Comparison of ENCODE assay signal across 9 mouse cellular contexts in genomic region chr11:102283922-102284321, GRCm38 (mm10). TPM values are rescaled to one million over a fixed set of nuclear protein-coding genes. Genes with fewer than 3 reads are reported as not detected.
DNase-seq lines count a peak whose midpoint lies in the region; ATAC-seq lines count a peak whose summit lies in the region.
"Had no signal": no experiment of that assay in that cellular context is flagged by ENCODE, and none has a peak within 500 bp of the region (broad histone marks: within the 10 kb centered on the region; RNA-seq: fewer than 3 reads in every experiment).

No protein-coding gene starts in this region.

- no peak overlapping the region for H3K9ac ChIP-seq in heart, embryonic 11.5 days (ENCODE audit: low read depth, low read length)
- no peak overlapping the region for H3K9ac ChIP-seq in forebrain, embryonic 13.5 days
- H3K9ac ChIP-seq in liver, embryonic 15.5 days = peak overlapping the region; percentile 44; the same call in 1 of the 2 replicates

- H3K36me3 ChIP-seq in heart, embryonic 11.5 days (ENCODE audit: control insufficient read depth, insufficient read depth, low read length) = peaks cover 7% of the 10 kb centered on the region; the same call in 1 of the 2 replicates
- H3K36me3 ChIP-seq in forebrain, embryonic 13.5 days (ENCODE audit: poor library complexity, severe bottlenecking) = peaks cover 18% of the 10 kb centered on the region
- peaks cover 22% of the 10 kb centered on the region for H3K36me3 ChIP-seq in liver, embryonic 15.5 days (replicated peaks)

- no peak for DNase-seq in heart, postnatal 14 days
- DNase-seq in CD4-positive helper T cell, adult 2 months (ENCODE audit: low read depth, low spot score) = peak; percentile 31
- no peak for DNase-seq in natural killer cell, adult 2 months (ENCODE audit: low spot score in 2 of 2)
- no peak for DNase-seq in adrenal gland, postnatal 25 days

- peak overlapping the region; percentile 75 for H3K4me2 ChIP-seq in heart, embryonic 11.5 days
- H3K4me2 ChIP-seq in forebrain, embryonic 13.5 days = peak overlapping the region; percentile 86
- peak overlapping the region; percentile 66 for H3K4me2 ChIP-seq in liver, embryonic 15.5 days

- H3K4me1 ChIP-seq in heart, embryonic 11.5 days (ENCODE audit: control insufficient read depth, insufficient read depth, low read length) = peaks cover 7% of the 10 kb centered on the region
- peaks cover 17% of the 10 kb centered on the region for H3K4me1 ChIP-seq in forebrain, embryonic 13.5 days
- peaks cover 43% of the 10 kb centered on the region for H3K4me1 ChIP-seq in liver, embryonic 15.5 days (replicated peaks)

- no peak for ATAC-seq in heart, embryonic 11.5 days (replicated peaks; ENCODE audit: insufficient number of reproducible peaks, low FRiP score, low TSS enrichment)
- no peak for ATAC-seq in forebrain, embryonic 13.5 days
- ATAC-seq in liver, embryonic 15.5 days (ENCODE audit: insufficient read depth) = no peak
- ATAC-seq in inflammation-experienced regulatory T-cells, adult 6 months = no peak

- no peaks in the 10 kb centered on the region for H3K27me3 ChIP-seq in heart, embryonic 11.5 days (ENCODE audit: control insufficient read depth, insufficient read depth, low read length)
- no peaks in the 10 kb centered on the region for H3K27me3 ChIP-seq in forebrain, embryonic 13.5 days
- H3K27me3 ChIP-seq in liver, embryonic 15.5 days = no peaks in the 10 kb centered on the region
- H3K27me3 ChIP-seq: Patski had no signal

- whole genome bisulfite sequencing in heart, embryonic 11.5 days (ENCODE audit: insufficient replicate concordance) = 79% methylated on average over 6 of the region's 6 CpGs
- WGBS in forebrain, embryonic 13.5 days = 85% methylated on average over 6 of the region's 6 CpGs
- WGBS in liver, embryonic 15.5 days (ENCODE audit: insufficient replicate concordance) = 73% methylated on average over 6 of the region's 6 CpGs

- no peaks in the 10 kb centered on the region for H3K9me3 ChIP-seq in heart, embryonic 11.5 days (replicated peaks; ENCODE audit: control insufficient read depth, low read length)
- H3K9me3 ChIP-seq in forebrain, embryonic 13.5 days (replicated peaks) = no peaks in the 10 kb centered on the region
- no peaks in the 10 kb centered on the region for H3K9me3 ChIP-seq in liver, embryonic 15.5 days (replicated peaks)

- intact Hi-C loops in heart, postnatal 14 days (cut with DNase I) = no loop called here

- no peak overlapping the region for H3K27ac ChIP-seq in heart, embryonic 11.5 days (ENCODE audit: low read depth, low read length)
- H3K27ac ChIP-seq in forebrain, embryonic 13.5 days = peak overlapping the region; percentile 62
- peak overlapping the region; percentile 72; the same call in 1 of the 2 replicates for H3K27ac ChIP-seq in liver, embryonic 15.5 days (replicated peaks)

- H3K4me3 ChIP-seq in heart, embryonic 11.5 days (ENCODE audit: low read depth, low read length) = peak overlapping the region; percentile 82; the same call in 1 of the 2 replicates
- H3K4me3 ChIP-seq in forebrain, embryonic 13.5 days = peak overlapping the region; percentile 73
- H3K4me3 ChIP-seq in liver, embryonic 15.5 days (replicated peaks) = peak overlapping the region; percentile 73

RNA-seq across cellular contexts. Expression of gene Tmub2, which starts 0.8 kb away (rescaled TPM):
- 40.1 and 40.5 TPM in 2 replicates for polyA plus RNA-seq in heart, embryonic 11.5 days (2014; fragmentation: Nextera tagmentation; extraction: Ambion mirVana)
- 10 to 100 TPM; 26.6 TPM for total RNA-seq in heart, postnatal 14 days (2021)
- polyA plus RNA-seq in forebrain, embryonic 13.5 days (2015; fragmentation: Nextera tagmentation; extraction: Ambion mirVana) = 63.2 and 69.6 TPM in 2 replicates
- 26.1 and 28.9 TPM in 2 replicates for polyA plus RNA-seq in liver, embryonic 15.5 days (2015; fragmentation: Nextera tagmentation; extraction: Ambion mirVana)
- polyA plus RNA-seq in inflammation-experienced regulatory T-cells, adult 6 months (2017; shearing (Covaris generic)) = 10 to 100 TPM; 43.1 to 61.2 (median 51.8) TPM
- total RNA-seq in adrenal gland, postnatal 25 days (2021) = 50.6 and 63.0 TPM in 2 replicates

RNA-seq across cellular contexts. Expression of gene Atxn7l3, which starts 12.5 kb away (rescaled TPM):
- polyA plus RNA-seq in heart, embryonic 11.5 days (2014; fragmentation: Nextera tagmentation; extraction: Ambion mirVana) = 9.9 and 12.0 TPM in 2 replicates
- 10 to 100 TPM; 26.5 to 29.5 TPM for total RNA-seq in heart, postnatal 14 days (2021)
- polyA plus RNA-seq in forebrain, embryonic 13.5 days (2015; fragmentation: Nextera tagmentation; extraction: Ambion mirVana) = 21.8 and 22.7 TPM in 2 replicates
- polyA plus RNA-seq in liver, embryonic 15.5 days (2015; fragmentation: Nextera tagmentation; extraction: Ambion mirVana) = 3.8 and 4.6 TPM in 2 replicates
- 1 to 10 TPM; 6.5 to 8.0 (median 6.9) TPM for polyA plus RNA-seq in inflammation-experienced regulatory T-cells, adult 6 months (2017; shearing (Covaris generic))
- 53.6 and 62.4 TPM in 2 replicates for total RNA-seq in adrenal gland, postnatal 25 days (2021)

RNA-seq across cellular contexts. Expression of gene Asb16, which starts 15.4 kb away (rescaled TPM):
- 0.23 TPM in 1 of 2 replicates, not detected in the other for polyA plus RNA-seq in heart, embryonic 11.5 days (2014; fragmentation: Nextera tagmentation; extraction: Ambion mirVana)
- under 1 TPM; 0.61 to 0.62 TPM for total RNA-seq in heart, postnatal 14 days (2021)
- not detected in 2 replicates for polyA plus RNA-seq in forebrain, embryonic 13.5 days (2015; fragmentation: Nextera tagmentation; extraction: Ambion mirVana)
- polyA plus RNA-seq in liver, embryonic 15.5 days (2015; fragmentation: Nextera tagmentation; extraction: Ambion mirVana) = 0.05 and 0.06 TPM in 2 replicates
- polyA plus RNA-seq in inflammation-experienced regulatory T-cells, adult 6 months (2017; shearing (Covaris generic)) = not detected
- total RNA-seq in adrenal gland, postnatal 25 days (2021) = 0.36 TPM in 1 of 2 replicates, not detected in the other

RNA-seq across cellular contexts. Expression of gene BC030867, which starts 35.2 kb away (rescaled TPM):
- polyA plus RNA-seq in heart, embryonic 11.5 days (2014; fragmentation: Nextera tagmentation; extraction: Ambion mirVana) = 12.7 and 13.2 TPM in 2 replicates
- under 1 TPM; 0.74 to 0.83 TPM for total RNA-seq in heart, postnatal 14 days (2021)
- 11.0 and 13.7 TPM in 2 replicates for polyA plus RNA-seq in forebrain, embryonic 13.5 days (2015; fragmentation: Nextera tagmentation; extraction: Ambion mirVana)
- 14.1 and 15.3 TPM in 2 replicates for polyA plus RNA-seq in liver, embryonic 15.5 days (2015; fragmentation: Nextera tagmentation; extraction: Ambion mirVana)
- 1 to 10 TPM in 2 of 3 experiments, under 1 TPM in 1; 0.95 to 7.0 (median 1.5) TPM for polyA plus RNA-seq in inflammation-experienced regulatory T-cells, adult 6 months (2017; shearing (Covaris generic))
- 1.3 and 1.5 TPM in 2 replicates for total RNA-seq in adrenal gland, postnatal 25 days (2021)

RNA-seq across cellular contexts. Expression of gene Ubtf, which starts 35.6 kb away (rescaled TPM):
- polyA plus RNA-seq in heart, embryonic 11.5 days (2014; fragmentation: Nextera tagmentation; extraction: Ambion mirVana) = 52.4 and 56.4 TPM in 2 replicates
- total RNA-seq in heart, postnatal 14 days (2021) = 10 to 100 TPM; 60.1 to 69.7 TPM
- 96.1 and 98.8 TPM in 2 replicates for polyA plus RNA-seq in forebrain, embryonic 13.5 days (2015; fragmentation: Nextera tagmentation; extraction: Ambion mirVana)
- polyA plus RNA-seq in liver, embryonic 15.5 days (2015; fragmentation: Nextera tagmentation; extraction: Ambion mirVana) = 50.9 and 55.2 TPM in 2 replicates
- polyA plus RNA-seq in inflammation-experienced regulatory T-cells, adult 6 months (2017; shearing (Covaris generic)) = 10 to 100 TPM; 42.5 to 45.0 (median 44.6) TPM
- 113 and 116 TPM in 2 replicates for total RNA-seq in adrenal gland, postnatal 25 days (2021)
